Mouse (Mus musculus) testis, adult 10 weeks (tissue): Measurements from ENCODE around the gene Pdzd2. TPM values are rescaled to one million over a fixed set of nuclear protein-coding genes. Genes with fewer than 3 reads are reported as not detected.

Source experiments
- polyA plus RNA-seq: library from polyadenylated mRNA; stranded (reverse); fragments of 350-450 nt; fragmentation: Illumina TruSeq; extraction: RNeasy Lipid Tissue Mini Kit (QIAGEN cat#74804); gene quantifications from one replicate; pipeline ENCODE4 v1.2.3, GENCODE M21; 2014; ENCODE audit warnings: low read depth, low replicate concordance

The Pdzd2 gene
- polyA plus RNA-seq, result 6.3 TPM

DNA sequence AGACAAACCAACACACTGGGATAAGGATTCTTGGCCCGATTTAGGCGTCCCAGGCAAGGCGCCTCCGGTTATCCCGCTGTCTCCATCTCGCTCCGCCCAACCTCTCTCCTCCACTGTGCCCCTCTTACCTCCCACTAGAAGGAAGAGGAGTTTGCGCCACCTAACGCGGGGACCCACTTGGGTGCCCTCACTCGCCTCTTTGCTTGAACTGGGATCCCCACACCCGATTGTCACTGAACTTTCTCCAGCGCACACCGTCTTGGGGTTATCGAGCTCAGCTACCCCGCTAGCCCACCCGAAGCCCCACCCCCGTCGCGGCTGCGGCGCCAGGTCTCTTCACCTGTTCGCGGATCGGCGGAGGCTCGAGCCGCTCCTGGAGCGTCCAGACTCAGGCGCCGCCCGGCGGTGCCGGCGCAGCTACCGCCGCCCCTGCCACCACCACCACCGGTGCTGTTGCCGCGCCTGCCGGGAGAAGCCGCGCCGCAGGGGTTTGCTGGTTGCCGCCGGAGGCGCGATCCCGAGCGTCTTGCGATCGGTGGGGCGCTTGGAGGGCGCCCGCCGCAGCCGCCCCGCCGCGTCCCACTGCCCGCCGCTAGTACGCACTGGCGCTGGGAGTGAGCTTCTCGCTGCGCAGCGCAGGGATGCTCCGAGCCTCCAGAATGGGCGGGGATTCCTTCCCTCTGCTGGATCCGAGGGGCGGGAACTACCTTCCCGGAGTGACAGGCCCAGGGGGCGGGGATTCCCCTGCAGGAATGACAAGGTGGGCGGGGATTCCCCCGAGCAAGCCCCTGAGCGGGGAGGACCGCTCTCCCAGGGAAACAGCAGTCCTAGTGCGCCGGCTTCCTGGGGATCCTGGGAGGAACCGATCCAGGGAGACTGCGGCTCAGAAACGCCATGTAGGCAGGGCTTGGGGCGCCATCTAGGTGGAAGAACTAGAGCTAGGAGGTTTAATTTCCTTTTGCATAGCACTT, at the start of gene Pdzd2:
TSS of gene Pdzd2 (minus strand) at position 648 of the 971 bp plus-strand sequence.

DNA sequence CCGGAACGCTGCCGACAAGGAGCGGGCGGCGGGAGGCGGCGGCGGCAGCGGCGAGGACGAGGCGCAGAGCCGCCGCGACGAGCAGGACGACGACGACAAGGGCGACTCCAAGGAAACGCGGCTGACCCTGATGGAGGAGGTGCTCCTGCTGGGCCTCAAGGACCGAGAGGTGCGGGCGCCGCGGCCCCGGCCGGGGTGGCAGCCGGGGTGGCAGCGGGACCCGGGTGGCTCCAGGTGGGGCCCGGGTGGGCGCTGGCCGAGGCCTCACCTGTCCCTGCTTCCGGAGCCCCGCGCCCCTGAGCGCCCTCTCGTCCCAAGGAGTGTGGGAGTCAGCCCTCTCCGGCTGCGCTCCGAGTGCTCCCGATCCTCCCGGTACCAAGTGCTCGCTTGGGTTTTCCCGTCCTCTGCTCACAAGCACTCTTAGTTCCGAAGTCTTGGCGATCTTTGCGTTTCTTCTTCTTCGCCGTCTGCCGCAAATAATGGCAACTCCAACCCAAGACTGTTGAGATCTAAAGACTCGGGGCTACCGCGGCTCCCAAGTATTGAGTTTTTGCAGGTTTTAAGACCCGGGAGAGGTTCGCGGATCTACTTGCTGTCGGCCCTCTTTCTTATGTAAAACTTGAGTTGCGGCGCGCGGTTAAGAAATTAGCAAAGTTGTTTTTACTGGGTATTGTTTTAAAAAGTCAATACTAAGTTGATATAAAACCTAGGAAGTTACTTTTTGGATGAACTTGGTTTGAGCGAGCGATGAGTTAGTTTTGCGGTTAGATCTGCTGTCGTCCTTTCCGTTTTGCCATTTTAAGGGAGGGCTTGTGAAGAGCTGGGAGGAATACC, 417.7 kb downstream of the Pdzd2 start, which contains the start of gene 1810049J17Rik:
TSS of gene 1810049J17Rik (minus strand) at position 112 of the 834 bp plus-strand sequence.

DNA sequence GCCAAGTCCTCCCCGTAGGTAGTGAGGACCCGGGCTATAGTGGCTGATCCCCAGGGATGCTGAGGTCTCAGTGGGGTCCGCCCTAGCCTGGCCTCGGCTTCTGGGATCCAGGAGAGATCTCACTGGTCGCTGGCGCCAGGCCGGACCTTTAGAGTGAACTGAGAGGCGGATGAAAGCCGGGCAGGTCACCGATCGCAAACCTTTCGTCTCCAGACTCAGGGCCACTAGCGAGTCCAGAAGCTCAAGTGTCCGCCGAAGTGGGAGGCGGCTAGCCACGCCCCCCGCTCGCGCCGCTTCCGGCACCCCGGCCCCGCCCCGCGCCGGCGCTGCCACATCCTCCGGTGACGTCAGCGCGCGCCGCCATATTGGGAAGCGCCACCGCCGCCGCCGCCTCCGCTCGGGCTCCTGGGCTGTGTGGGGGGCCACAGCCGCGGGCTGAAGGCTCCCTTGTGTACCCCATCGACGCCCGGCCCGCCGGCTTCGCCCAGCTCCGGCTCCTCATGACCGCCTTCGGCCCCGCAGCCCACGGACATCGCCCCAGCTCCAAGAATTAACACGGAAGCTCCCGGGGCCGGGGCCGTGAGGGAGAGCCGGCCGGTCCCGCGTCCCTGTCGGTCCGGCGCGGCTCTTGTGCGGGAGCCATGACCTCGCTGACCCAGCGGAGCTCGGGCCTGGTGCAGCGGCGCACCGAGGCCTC, 418.5 kb downstream of the Pdzd2 start, which contains the start of gene Golph3:
TSS of gene Golph3 (plus strand) at position 360 of the 697 bp plus-strand sequence.

Other genes with a start within 250 kb of the Pdzd2 start
- gene 6030458C11Rik, start 84.7 kb upstream of the Pdzd2 start, polyA plus RNA-seq, result 8.8 TPM
- gene Drosha, start 84.9 kb upstream of the Pdzd2 start, polyA plus RNA-seq, result 16.8 TPM